ENCODE assay signal across 11 mouse cellular contexts in the genomic region with DNA sequence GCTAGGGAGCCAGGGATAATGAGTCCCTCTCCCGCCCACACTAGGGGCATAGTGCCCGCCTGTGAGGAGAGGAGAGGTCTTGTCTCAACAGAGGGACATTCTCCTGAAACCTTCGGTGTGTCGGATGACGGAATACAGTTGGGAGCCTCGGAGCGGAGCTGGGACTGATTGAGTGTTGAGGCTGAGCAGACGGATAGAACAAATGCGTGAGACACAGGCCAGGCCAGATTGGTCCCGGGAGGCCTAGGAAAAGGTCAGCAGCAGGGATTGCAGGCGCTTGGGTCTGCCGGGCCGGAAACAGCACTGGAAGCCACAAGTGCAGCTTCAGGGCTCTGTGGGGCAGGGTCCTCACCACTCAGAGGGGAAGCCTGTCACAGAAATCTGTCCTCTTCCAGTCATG.
DNase-seq lines count a peak whose midpoint lies in the region; ATAC-seq and TF ChIP-seq lines count a peak whose summit lies in the region.
"Had no signal": no experiment of that assay in that cellular context is flagged by ENCODE, and none has a peak within 500 bp of the region (broad histone marks: within the 10 kb centered on the region; RNA-seq: fewer than 3 reads in every experiment).

No protein-coding gene starts in this region.

- no peaks in the 10 kb centered on the region for H3K9me3 ChIP-seq in intestine, embryonic 14.5 days (ENCODE audit: control insufficient read depth, low read length)
- H3K9me3 ChIP-seq in intestine, postnatal 0 days (ENCODE audit: control insufficient read depth): no peaks in the 10 kb centered on the region
- H3K9me3 ChIP-seq in embryonic facial prominence, embryonic 11.5 days (replicated peaks; ENCODE audit: control insufficient read depth, low read length): no peaks in the 10 kb centered on the region

- no peak for DNase-seq in intestine, embryonic 14.5 days (ENCODE audit: low spot score)
- DNase-seq in MN1 (ENCODE audit: low spot score): peak; percentile 40
- no peak for DNase-seq in embryonic facial prominence, embryonic 11.5 days (ENCODE audit: low spot score)
- peak; percentile 39 to 71 for DNase-seq in kidney, postnatal 25 days
- no peak for DNase-seq in spleen, postnatal 36 days (ENCODE audit: low spot score in 2 of 2)
- no peak for DNase-seq in layer of hippocampus, adult 18-20 months (ENCODE audit: low spot score in 2 of 2)
- DNase-seq: midbrain, embryonic 14.5 days; thymus, postnatal 25 days had no signal

- no peak overlapping the region for H3K4me3 ChIP-seq in intestine, embryonic 14.5 days (ENCODE audit: low read depth, low read length)
- no peak overlapping the region for H3K4me3 ChIP-seq in intestine, postnatal 0 days (ENCODE audit: low read depth, low read length)
- 0 out of 2 replicates have a peak overlapping the region, but pooled peaks have one; percentile 5 for H3K4me3 ChIP-seq in embryonic facial prominence, embryonic 11.5 days (ENCODE audit: low read depth, low read length)
- H3K4me3 ChIP-seq: erythroblast, embryonic 14.5 days; left cerebral cortex, adult 2 months had no signal

- no peak for ATAC-seq in intestine, embryonic 14.5 days (replicated peaks; ENCODE audit: low FRiP score, low TSS enrichment, low read depth)
- no peak for ATAC-seq in intestine, postnatal 0 days
- ATAC-seq in embryonic facial prominence, embryonic 11.5 days (replicated peaks; ENCODE audit: insufficient number of reproducible peaks, low FRiP score, low TSS enrichment, low read depth): 0 out of 2 replicates have a peak, but pooled peaks have one; percentile 3

- no peak overlapping the region for H3K4me2 ChIP-seq in intestine, embryonic 14.5 days (ENCODE audit: low read length)
- H3K4me2 ChIP-seq in intestine, postnatal 0 days (replicated peaks; ENCODE audit: low read depth): no peak overlapping the region
- no peak overlapping the region for H3K4me2 ChIP-seq in embryonic facial prominence, embryonic 11.5 days (ENCODE audit: low read depth, low read length)

- no peak for TF ChIP-seq CTCF in intestine, postnatal 0 days (IDR thresholded peaks at IDR 0.05; ENCODE audit: low read depth)

- peak overlapping the region; percentile 35; the same call in 1 of the 2 replicates for H3K27ac ChIP-seq in intestine, embryonic 14.5 days (ENCODE audit: low read depth)
- H3K27ac ChIP-seq in intestine, postnatal 0 days (ENCODE audit: low read depth, low read length): no peak overlapping the region
- H3K27ac ChIP-seq in embryonic facial prominence, embryonic 11.5 days (replicated peaks; ENCODE audit: low read depth, low read length): peak overlapping the region; percentile 36; the same call in 1 of the 2 replicates
- H3K27ac ChIP-seq: left cerebral cortex, adult 2 months had no signal

- H3K4me1 ChIP-seq in intestine, embryonic 14.5 days (replicated peaks; ENCODE audit: control insufficient read depth, insufficient read depth, low read length): peaks cover 79% of the 10 kb centered on the region
- peaks cover 14% of the 10 kb centered on the region; the same call in 1 of the 2 replicates for H3K4me1 ChIP-seq in intestine, postnatal 0 days (replicated peaks; ENCODE audit: control insufficient read depth, insufficient read depth, low read length)
- peaks cover 30% of the 10 kb centered on the region for H3K4me1 ChIP-seq in embryonic facial prominence, embryonic 11.5 days (ENCODE audit: control insufficient read depth, insufficient read depth, low read length)

- H3K27me3 ChIP-seq in intestine, embryonic 14.5 days (replicated peaks; ENCODE audit: control insufficient read depth, insufficient read depth, low read length): no peaks in the 10 kb centered on the region
- no peaks in the 10 kb centered on the region for H3K27me3 ChIP-seq in intestine, postnatal 0 days (replicated peaks; ENCODE audit: control insufficient read depth, insufficient read depth, low read length)
- no peaks in the 10 kb centered on the region for H3K27me3 ChIP-seq in embryonic facial prominence, embryonic 11.5 days (ENCODE audit: control insufficient read depth, insufficient read depth, low read length)

- H3K9ac ChIP-seq in intestine, embryonic 14.5 days (ENCODE audit: low read length): no peak overlapping the region
- H3K9ac ChIP-seq in intestine, postnatal 0 days (ENCODE audit: low read depth, low read length): no peak overlapping the region
- 0 out of 2 replicates have a peak overlapping the region, but pooled peaks have one; percentile 18 for H3K9ac ChIP-seq in embryonic facial prominence, embryonic 11.5 days (replicated peaks; ENCODE audit: low read length)

- 33% methylated on average over 13 of the region's 13 CpGs for WGBS in intestine, embryonic 14.5 days
- WGBS in intestine, postnatal 0 days: 59% methylated on average over 13 of the region's 13 CpGs
- WGBS in embryonic facial prominence, embryonic 11.5 days: 16% methylated on average over 12 of the region's 13 CpGs

- 0 out of 2 replicates have a peak, but pooled peaks cover 4% of the 10 kb centered on the region for H3K36me3 ChIP-seq in intestine, embryonic 14.5 days (ENCODE audit: control insufficient read depth, insufficient read depth, low read length)
- H3K36me3 ChIP-seq in intestine, postnatal 0 days (ENCODE audit: control insufficient read depth, insufficient read depth): peaks cover 6% of the 10 kb centered on the region; the same call in 1 of the 2 replicates
- H3K36me3 ChIP-seq in embryonic facial prominence, embryonic 11.5 days (replicated peaks; ENCODE audit: control insufficient read depth, insufficient read depth, low read depth, low read length): no peaks in the 10 kb centered on the region

Comparison
In these comparisons a context has a peak if more than half of its experiments do, and no peak if none do; other contexts are left out.
1. DNase-seq: peak in MN1 (single experiment) and kidney, postnatal 25 days (2 of 2); none in intestine, embryonic 14.5 days (single experiment), embryonic facial prominence, embryonic 11.5 days (single experiment), spleen, postnatal 36 days (0 of 2) and layer of hippocampus, adult 18-20 months (0 of 2).